Mouse (Mus musculus): ENCODE data around the gene Slc5a11. TPM values are rescaled to one million over a fixed set of nuclear protein-coding genes. Genes with fewer than 3 reads are reported as not detected.
A peak's percentile ranks its signal among the peaks of the same experiment; 100 is the strongest.

Gene Slc5a11
- polyA plus RNA-seq, 1 experiment = 1.2 TPM

DNA sequence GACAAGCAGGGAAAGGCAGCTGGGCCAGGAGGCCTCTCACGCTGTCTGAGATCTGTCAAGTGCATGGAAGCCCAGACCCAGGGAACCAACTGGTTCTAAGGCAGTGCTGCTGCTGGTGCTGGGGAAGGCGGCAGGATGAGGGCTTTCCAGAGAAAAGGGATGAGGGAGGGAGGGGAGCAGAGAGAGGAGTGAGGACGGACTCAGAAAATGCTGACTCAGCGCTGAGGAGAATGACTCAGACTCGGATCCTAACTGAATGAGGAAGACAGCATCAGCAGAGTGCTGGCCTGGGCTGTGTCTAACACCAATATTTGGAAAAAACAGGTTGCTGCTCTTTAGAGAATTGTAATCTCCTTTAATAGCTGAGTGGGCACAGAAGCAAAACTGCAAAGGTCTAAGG lies 97.3 kb downstream of the Slc5a11 start:
- Histone ChIP-seq H3K4me3 (replicated peaks; ENCODE audit: extremely low read depth, low read depth, low read length) (no peak overlapping the region), H3K4me1 (ENCODE audit: control insufficient read depth, insufficient read depth, low read length) (no peaks in the 10 kb centered on the region)
- 71% methylated on average over 5 of the region's 5 CpGs for WGBS
- TF ChIP-seq CTCF (IDR thresholded peaks at IDR 0.05; ENCODE audit: insufficient read depth, low read length) (no peak), POLR2A (IDR thresholded peaks at IDR 0.05; ENCODE audit: borderline replicate concordance, extremely low read depth, low read depth, low read length) (no peak)
- no peak for DNase-seq

GRCm38 (mm10) chr7:123312738-123313137 lies 98.2 kb downstream of the Slc5a11 start:
- Histone ChIP-seq H3K4me1 (ENCODE audit: control insufficient read depth, insufficient read depth, low read length) (no peaks in the 10 kb centered on the region), H3K4me3 (replicated peaks; ENCODE audit: extremely low read depth, low read depth, low read length) (no peak overlapping the region)
- WGBS = 69% methylated on average over 3 of the region's 3 CpGs

GRCm38 (mm10) chr7:123322452-123323121 lies 108.0 kb downstream of the Slc5a11 start:
- Histone ChIP-seq H3K4me3 (replicated peaks; ENCODE audit: extremely low read depth, low read depth, low read length) (no peak overlapping the region), H3K4me1 (ENCODE audit: control insufficient read depth, insufficient read depth, low read length) (peaks cover 3% of the 10 kb centered on the region; the same call in 1 of the 2 replicates)
- no peak for TF ChIP-seq CTCF (IDR thresholded peaks at IDR 0.05; ENCODE audit: insufficient read depth, low read length)
- no peak for TF ChIP-seq POLR2A (IDR thresholded peaks at IDR 0.05; ENCODE audit: borderline replicate concordance, extremely low read depth, low read depth, low read length)
- 60% methylated on average over 13 of the region's 13 CpGs for WGBS
- peak; percentile 35 for DNase-seq

More at GRCm38 (mm10) chr7:123312738-123313137, 98.2 kb downstream of the Slc5a11 start:
- TF ChIP-seq CTCF (IDR thresholded peaks at IDR 0.05; ENCODE audit: insufficient read depth, low read length) (no peak), POLR2A (IDR thresholded peaks at IDR 0.05; ENCODE audit: borderline replicate concordance, extremely low read depth, low read depth, low read length) (no peak)
- DNase-seq = no peak

Other genes starting within 250 kb of the Slc5a11 start
- 6.8 and 12.0 TPM in 2 replicates for gene Rbbp6, start 249.1 kb upstream of the Slc5a11 start, polyA plus RNA-seq (2012; rRNA removed)
- gene Tnrc6a, start 90.9 kb upstream of the Slc5a11 start, polyA plus RNA-seq (2012; rRNA removed) = 30.5 and 33.2 TPM in 2 replicates
- gene Lcmt1, start 155.0 kb downstream of the Slc5a11 start, polyA plus RNA-seq (2012; rRNA removed) = 15.2 and 17.8 TPM in 2 replicates
- gene Arhgap17, start 155.1 kb downstream of the Slc5a11 start, polyA plus RNA-seq (2012; rRNA removed) = 28.5 and 35.3 TPM in 2 replicates
- 0.13 and 2.1 TPM in 2 replicates for gene Aqp8, start 247.5 kb downstream of the Slc5a11 start, polyA plus RNA-seq (2012; rRNA removed)

All from lung, adult 2 months (tissue).